Mouse (Mus musculus) kidney, postnatal 4 days (tissue): ENCODE data around the gene Abcc12.

Experiments
- DNase-seq, 2 experiments: peaks; one replicate each; pipeline ENCODE4 v3.0.0; 2021; ENCODE audit warnings: mixed read lengths in 2 of 2

Abcc12 gene

GRCm38 (mm10) chr8:86580458-86580857, at the start of gene Abcc12:
Abcc12 (minus strand) TSS chr8:86580686.
- no peak for DNase-seq

GRCm38 (mm10) chr8:86630212-86630611, 49.7 kb upstream of the Abcc12 start:
- DNase-seq: no peak

GRCm38 (mm10) chr8:86624915-86625314, 44.4 kb upstream of the Abcc12 start:
- DNase-seq: peak; percentile 2 to 10

- peak; percentile 99 for DNase-seq
Measured at GRCm38 (mm10) chr8:86623911-86624731, 43.6 kb upstream of the Abcc12 start, which contains the start of gene Lonp2. Lonp2 (plus strand) TSS chr8:86624043.

- no peak for DNase-seq
Measured at GRCm38 (mm10) chr8:86623551-86623910, 43.0 kb upstream of the Abcc12 start.

- no peak for DNase-seq
Measured at GRCm38 (mm10) chr8:86617759-86618387, 37.4 kb upstream of the Abcc12 start.

DNA sequence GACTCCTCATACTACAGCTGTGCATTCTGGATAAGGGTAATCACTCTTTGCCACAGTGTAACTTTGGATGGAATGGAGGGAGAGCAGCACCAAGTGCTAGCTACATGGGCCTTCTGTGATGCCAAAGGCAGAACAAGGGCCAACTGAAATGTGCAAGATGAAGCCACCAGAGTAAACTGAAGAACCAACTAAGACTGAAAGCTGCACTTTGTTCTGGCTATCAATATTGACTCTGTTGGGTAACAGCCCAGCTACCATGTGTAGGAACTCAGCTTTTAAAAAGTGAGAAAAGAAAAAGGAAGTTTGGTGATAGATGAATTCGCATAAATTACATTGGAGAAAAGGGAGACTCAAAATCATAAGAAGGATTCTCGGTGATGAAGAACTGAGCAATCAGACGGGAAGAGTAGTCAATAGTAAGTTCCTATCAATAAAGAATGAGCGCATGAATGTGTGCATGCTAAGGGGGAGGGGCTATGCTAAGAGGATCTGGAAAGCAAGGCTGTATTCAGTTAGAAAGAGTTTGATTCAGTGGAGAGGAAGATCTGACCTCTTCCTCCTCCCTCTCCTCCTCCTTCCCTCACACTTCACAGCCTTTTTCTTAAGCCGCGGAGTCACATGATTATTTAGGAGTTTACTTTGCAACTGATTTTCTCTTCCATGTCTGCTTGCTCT, 34.7 kb upstream of the Abcc12 start:
- DNase-seq: no peak

- no peak for DNase-seq
Measured at GRCm38 (mm10) chr8:86613798-86614197, 33.3 kb upstream of the Abcc12 start.

DNA sequence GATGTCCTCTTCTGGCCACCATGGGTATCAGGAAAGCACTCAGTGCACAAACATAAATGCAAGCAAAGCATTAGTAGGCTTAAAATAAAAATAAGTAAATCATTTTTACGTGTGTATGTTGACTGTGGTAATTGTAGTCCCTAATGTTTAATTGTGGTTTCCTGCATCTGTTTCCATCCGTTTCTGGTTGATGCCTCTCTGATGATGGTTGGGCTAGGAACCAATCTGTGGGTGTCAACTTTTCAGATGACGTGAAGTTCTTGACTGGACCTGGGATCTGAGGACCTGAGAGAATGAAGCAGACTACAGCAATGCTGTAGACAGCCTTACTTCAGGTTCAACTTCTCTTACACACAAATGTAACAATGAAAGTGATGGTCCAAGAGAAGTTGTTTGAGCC, 24.2 kb upstream of the Abcc12 start:
- DNase-seq: no peak

DNA sequence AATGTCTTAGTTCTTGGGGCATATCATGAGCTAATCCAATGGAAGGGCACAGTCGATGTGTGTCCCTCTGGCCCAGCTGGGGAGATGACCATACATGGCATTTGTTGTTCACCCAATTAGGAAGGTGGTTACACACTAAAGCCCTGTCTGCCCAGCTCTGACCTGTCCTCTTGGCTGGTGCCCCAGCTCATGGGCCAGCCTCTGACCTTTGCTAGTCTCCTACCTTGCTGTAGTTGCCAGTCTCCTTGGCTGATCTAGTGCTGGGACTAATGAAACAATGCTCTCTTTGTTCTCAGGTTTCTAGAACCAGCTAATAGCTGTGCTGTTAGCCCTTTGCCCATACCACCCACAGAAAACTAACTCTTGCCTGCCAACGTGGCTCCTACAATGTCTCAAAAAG, 22.7 kb upstream of the Abcc12 start:
- no peak for DNase-seq

GRCm38 (mm10) chr8:86600311-86600710, 19.8 kb upstream of the Abcc12 start:
- no peak for DNase-seq

- DNase-seq: no peak
Measured at GRCm38 (mm10) chr8:86599299-86599698, 18.8 kb upstream of the Abcc12 start.

GRCm38 (mm10) chr8:86597681-86598080, 17.2 kb upstream of the Abcc12 start:
- peak in 1 of 2 experiments; percentile 37 for DNase-seq

- DNase-seq: no peak
Measured at GRCm38 (mm10) chr8:86595671-86596070, 15.2 kb upstream of the Abcc12 start.

DNA sequence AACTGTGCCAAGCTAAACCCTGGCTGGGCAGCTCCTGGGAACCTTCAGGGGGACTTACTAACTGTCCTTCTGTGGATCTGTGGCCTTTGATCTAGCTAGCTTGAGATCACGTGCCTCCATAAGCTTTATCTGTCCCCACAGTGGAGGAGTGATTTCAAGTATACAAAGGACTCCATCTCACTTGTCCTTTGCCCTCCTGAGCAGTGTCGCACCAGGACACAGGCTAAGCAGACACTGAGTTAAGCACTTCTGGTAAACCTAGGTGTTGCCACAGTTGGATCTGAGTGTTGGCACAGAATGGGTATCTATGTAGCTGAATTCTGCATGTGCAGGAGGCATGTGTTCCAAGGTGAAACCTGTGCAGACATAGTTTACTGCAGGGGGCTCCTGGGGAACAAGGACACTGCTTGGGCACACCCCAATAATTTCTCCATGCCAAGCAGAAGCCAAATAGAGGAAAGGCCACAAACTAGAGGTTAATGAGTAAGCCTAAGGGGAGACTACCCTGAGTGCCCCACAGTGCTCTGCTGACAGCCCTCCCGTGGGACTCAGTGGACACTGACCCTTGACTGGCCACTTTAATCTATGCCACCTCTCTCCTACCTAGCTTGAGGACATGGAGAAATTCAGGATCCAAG, 13.8 kb upstream of the Abcc12 start:
- peak in 1 of 2 experiments; percentile 20 for DNase-seq

GRCm38 (mm10) chr8:86593099-86593498, 12.6 kb upstream of the Abcc12 start:
- no peak for DNase-seq

DNA sequence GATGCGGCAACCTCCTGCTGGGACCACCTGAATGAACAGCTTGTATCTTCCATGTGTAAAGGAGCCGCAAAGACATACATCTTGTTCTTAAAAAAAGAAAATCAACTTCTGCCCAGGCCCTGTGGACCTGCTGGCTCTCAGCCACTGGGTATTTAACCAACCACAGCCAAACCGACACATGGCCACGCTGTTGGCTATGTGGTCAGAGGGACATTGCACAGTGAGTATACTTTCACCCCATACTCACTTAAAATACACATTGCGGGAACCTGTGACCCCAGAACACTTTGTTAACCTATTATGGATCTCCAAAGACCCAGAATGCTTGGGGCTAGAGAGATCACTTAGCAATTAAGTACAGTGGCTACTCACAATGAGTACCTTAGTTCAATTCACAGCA, 7.9 kb upstream of the Abcc12 start:
- no peak for DNase-seq

DNA sequence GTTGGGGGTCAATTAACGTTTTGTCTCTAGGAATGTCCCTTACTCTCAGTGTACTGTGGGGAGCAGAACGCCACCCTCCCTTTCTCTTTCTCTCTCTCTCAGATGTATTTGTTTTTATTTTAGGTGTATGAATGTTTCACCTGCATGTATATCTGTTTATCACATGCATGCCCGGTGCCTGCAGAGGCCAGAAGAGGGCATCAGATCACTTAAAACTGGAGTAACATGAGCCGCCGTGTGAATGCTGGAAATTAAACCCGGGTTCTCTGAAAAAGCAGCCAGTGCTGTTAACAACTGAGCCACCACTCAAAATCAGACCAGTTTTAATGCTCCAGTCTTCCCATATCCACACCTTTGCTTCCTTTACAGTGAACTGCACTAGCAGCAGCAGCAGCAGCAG, 6.2 kb upstream of the Abcc12 start:
- DNase-seq: peak in 1 of 2 experiments; percentile 27

GRCm38 (mm10) chr8:86586058-86586457, 5.6 kb upstream of the Abcc12 start:
- no peak for DNase-seq

DNA sequence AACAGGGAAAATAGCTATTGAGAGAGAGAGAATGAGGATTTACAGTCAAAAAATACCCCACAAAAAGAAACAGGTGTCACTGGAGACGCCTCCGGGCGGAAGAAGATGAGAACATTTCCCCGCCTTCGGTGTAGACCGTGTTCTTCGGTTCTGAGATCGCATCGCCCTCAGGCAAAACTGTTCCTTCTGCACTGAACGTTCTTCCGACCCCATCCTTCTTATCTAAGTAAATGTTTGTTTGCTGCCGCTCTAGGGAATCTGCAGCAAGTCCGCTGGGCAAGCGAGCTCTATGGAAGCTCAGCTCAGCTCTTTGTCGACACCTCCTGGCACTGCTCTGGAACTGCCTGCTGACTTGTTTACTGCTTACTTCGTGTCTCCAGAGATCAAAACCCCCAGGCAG, 5.0 kb upstream of the Abcc12 start:
- peak; percentile 84 to 89 for DNase-seq

DNA sequence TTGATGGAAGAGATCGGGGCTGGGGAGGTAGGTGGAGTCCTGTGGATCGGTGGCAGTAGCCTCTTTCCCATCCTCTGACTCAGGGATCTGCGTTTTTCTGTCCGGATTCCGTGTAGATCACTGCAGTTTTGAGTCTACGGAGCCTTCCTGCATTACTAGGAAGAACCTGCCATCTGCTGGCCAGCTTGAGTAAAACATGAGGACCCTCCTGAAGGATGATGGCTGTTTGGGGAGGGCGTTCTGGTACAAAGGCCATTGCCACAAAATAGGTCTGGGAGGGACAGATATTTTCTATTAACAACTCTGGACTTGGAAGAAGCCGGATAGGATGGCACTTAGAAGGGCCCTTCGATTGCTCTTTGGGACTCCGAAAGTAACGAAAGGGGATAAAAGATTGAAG, 4.6 kb upstream of the Abcc12 start:
- DNase-seq: peak; percentile 90 to 92

DNA sequence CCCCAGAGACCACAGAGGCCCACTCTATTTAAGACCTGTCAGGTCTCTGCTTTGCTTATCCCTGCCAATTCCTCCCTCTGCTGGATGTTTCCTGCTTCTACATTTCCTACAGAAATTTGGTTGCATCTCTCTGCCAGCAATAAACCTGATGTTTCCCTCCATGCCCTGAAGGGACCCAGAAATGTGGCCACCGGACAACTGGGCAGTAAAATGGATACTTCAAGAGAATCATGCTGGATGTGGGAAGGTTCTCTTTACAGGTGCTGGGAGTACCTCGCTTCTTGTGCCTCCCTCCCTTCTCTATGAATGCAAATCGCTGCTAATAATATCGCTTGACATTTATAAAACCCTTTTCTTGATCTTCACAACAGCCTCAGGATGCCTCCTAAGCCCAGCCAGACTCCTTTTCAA, 1.4 kb upstream of the Abcc12 start:
- peak in 1 of 2 experiments; percentile 14 for DNase-seq

GRCm38 (mm10) chr8:86578693-86579092, 1.8 kb downstream of the Abcc12 start:
- DNase-seq: peak in 1 of 2 experiments; percentile 14
